Mouse (Mus musculus) thymus, postnatal 25 days (tissue): ENCODE results near the gene Snd1.

Source experiments
- DNase-seq: peaks from one replicate; pipeline ENCODE4 v3.0.0; 2022

Gene Snd1

DNA sequence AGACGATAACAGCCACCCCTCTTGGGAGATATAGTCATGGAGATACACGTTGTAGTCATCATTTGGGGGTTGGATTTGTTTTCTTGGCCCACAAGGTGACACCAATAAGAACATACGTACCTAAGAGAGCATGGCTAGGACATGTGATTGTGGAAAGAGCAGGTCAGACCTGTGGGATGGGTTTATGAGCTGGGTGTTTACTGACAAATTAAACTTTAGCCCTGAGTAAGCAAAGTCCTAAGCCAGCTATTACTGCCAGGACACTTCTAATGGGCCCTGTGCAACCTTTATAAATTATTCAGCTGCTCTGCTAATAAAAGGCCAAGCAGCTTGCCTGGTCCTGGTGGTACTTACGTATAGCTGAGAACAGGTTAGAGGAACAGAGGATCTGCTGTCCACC is 283.4 kb downstream of the Snd1 start:
- no peak for DNase-seq

DNA sequence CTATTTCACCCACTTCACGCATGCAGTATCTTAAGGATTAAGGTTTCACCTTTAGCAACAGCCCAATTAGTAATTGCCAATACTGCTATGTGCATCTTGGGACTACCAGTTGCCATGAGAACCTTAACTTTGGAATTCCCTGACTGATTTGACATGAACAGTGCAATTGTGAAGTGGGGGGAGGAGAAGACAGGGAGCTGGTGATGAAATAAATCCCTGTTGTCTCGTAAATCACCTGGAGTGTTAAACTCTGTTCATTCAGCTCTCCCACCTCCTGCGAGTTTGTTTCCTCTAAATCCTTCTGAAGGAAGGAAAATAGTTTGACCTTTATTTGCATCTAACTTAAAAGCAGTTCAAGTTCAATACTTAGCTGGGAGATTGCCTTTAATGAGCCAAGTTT is 286.8 kb downstream of the Snd1 start:
- no peak for DNase-seq

DNA sequence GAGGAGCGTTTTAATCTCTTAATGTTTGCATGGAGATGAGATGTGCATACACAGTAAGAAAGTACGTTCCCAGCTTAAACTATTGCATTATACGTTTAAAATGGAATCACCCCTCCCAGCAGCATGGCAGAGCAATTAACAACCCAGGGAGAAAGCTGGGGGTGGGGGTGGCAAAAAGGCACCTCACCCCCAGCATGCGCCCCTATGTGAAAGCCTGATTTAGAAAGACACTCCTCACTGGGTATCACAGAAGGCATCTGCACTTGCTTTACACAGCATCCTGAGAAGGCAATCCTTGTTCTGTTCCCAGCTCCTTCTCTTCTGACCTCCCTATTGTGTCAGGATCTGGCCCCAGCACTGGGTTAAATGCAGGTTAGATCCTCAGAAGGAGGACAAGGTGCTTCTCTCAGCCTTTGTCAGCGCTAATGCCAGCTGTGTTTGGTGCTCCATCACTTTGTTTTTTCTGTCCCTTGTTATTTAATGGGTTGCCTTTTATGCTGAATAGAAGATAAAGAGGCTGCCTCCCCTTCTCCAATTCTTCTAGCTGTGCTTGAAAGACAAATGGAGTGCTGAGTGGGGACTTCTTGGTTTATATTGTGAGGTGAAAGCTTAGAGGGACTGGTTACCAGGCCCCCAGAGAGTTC is 287.3 kb downstream of the Snd1 start:
- no peak for DNase-seq

DNA sequence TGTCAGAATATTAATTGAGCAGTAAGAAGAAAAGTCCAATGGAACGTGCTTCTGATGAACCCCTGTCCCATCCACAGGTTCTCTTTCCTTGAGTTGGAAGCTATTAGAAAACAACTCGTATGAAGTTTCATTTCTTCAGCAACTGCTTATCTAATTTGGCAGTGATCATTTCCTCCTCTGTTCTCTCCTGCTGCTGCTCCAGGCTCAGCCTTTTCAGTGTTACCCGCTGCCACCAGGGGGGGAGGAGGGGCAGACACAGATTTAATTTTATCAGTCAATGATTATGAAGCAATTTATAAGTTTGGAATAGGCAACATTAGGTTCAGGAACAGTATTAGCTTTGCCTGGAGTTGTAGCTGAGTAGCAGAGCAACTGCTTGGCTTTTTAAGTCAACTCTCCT is 291.7 kb downstream of the Snd1 start:
- no peak for DNase-seq

DNA sequence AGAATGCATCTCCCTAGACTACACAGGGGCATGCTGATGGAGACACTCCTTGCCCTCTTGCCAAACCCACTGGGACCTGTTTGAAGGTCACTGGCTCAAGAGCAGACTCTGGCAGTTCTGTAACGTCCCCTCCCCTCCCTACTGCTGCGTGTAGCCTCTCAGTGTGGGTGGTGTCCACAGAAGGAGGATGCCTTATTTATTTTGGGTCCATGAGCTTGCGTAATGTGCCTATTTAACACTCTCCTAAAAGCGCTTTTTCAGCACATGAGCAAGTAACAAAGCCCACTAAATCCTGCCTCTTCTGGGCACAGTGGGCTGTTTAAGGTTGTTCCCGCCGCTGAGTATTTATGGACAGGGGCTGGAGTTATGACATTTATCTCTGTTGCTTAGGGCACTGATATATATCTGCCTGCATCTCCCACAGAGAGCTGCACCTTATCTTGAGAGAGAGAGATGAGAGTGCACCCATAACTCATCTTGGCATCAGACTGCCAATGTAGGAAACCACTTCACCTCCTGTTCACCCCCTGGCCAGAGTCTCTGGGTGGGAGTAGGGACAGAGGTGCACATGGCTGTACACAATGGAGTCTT is 293.0 kb downstream of the Snd1 start:
- no peak for DNase-seq

DNA sequence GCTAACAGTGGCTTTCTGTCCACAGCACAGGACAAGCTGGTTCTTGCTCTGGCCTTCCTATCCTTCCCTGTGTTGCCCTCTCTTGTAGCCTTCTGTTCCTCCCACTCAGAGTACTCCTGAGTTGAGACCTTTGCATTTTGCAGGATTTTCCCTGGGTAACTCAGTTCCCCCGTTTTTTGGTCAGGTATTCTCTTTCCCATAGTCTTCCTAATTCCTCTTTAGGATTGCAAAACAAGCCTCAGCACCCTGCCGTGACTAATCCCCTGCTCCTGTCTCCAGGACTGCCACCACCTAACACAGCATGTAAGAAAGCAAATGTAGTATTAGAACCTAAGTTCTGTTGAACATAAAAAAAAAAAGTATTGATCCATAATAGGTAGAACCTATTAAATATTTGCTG is 296.4 kb downstream of the Snd1 start:
- no peak for DNase-seq

DNA sequence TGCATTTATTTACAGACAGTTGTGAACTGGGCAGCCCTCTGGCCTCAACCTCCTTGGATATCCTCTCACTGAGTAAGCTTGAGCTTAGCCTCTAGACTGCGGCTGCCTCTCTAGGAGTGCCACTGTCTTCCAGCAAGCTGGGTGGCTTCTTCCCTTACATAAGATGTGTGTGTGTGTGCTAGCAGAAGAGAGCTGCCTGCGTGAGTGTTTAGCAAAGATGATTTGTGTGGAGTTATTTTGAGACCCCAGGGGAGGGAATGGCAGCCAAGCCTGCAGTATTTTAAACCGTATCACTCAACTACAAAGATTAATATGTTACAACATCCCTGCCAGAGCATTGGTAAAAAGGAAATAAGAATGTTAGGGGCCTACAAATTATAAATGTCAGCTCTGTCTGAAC is 306.8 kb downstream of the Snd1 start:
- DNase-seq: no peak

DNA sequence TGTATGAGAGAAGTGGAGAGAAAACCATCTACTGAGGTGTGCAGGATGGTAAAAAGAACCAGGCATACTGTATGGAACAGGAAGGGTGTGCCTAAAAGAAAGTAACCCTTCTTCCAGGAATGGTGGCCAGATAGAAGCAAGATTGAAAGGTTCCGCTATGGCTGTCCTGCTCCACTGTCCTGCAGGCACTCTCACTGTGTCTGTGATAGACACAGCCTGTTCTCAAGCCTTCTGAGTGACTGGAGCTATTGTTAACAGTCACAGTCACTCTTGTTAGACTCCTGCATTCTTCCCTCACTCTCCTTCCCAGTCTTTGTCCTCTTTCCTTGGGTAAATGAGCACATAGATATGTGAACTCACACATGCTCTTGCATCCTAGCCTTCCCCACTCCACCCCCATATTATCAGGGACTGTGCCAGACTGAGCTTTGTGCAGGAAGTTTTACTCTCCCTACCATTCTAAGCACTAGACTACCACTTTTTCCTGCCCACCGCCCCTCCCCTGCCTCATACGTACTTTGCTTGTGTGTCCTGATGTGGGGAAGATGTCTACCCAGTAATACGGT is 308.2 kb downstream of the Snd1 start:
- DNase-seq: no peak

DNA sequence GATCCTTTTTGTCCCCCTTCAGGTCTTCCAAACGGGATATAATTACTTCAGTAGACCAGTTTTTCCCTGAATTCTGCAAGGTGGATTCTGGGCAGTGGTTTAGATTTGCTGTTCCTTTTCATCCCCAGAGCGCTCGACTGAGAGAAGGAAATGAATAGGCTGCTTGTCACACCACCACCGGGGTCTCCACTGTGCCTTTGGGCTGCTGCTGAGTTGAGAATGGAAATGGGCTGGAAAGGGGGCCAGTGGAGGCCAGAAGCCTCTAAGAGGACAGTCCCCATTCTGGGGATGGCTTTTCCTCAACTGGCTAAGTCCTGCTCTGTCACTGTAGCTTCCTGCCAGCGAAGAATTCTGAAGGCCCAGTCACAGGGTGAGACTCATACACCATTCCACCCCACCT is 309.0 kb downstream of the Snd1 start:
- no peak for DNase-seq

DNA sequence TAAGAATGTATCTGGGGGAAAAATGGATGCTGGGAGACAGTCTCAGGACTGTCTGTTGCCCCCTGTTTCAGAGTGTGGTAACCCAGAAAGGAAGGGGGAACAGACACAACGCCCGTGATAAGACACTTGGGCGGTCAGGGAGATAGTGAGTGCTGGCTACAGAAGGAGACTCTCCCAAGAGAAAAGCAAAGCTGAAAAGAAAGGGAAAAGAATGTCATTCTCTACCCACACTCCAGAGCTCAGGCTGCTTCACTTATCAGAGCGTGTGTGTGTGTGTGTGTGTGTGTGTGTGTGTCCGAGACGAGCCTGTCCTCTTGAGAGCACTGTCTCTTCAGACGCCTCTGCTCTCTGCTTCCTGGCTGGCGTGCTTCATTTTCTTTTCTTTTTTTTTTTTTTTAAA is 310.8 kb downstream of the Snd1 start:
- no peak for DNase-seq

DNA sequence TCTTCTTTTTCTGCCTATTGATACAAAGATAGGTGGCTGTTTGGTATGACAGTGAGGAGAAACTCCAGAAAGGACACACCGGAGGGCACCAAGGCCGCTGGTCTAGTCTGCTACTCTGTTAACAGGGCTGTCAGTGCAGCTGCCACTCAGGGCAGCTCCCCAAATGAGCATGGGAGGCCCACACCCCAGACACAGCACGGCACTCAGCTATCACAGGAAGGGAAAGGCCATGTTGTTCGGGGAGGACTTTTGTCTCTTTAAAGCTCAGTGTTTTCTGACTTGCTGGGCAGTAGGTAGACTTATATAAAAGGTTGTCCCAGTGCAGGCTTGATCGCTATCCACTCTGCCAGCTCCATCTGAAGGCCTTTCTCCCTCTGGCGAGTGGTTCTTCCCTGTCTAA is 312.2 kb downstream of the Snd1 start:
- no peak for DNase-seq

DNA sequence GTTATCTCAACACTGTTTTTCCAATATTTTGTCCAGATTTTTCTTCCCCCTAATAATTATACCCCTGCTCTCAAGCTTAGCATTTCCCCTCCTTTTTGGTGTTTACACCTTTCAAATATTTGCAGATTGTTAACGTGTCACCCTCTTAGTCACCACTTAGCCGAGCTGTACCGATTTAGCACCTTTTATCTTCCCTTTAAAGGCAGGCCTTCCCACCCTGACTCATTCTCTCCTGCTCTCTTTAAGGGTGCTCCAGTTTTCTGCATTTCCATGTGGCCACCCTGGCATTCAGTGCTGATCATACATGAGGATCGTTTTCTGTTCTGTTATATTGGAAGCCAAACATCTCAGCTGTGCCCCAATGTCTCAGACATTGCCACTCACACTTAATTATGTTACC is 314.7 kb downstream of the Snd1 start:
- DNase-seq: no peak

DNA sequence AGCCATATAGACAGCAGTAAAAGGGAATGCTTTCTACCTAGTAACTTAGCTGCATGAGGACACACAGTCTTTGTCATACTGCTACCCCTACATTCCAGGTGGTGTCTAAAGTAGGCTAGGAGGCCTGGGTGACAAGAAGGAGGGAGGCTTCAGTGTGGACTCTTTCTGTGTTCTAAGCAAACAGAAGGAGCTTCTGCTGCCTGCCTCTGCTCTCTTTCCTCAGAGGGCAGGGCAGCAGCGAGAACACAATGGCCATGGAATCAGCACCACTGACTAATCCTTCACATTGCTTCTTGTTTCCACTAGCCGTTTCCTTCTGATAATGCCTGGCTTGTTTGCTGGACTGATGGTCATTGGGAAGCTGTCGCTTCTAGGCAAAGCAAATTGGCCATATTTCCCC is 316.2 kb downstream of the Snd1 start:
- DNase-seq: no peak

DNA sequence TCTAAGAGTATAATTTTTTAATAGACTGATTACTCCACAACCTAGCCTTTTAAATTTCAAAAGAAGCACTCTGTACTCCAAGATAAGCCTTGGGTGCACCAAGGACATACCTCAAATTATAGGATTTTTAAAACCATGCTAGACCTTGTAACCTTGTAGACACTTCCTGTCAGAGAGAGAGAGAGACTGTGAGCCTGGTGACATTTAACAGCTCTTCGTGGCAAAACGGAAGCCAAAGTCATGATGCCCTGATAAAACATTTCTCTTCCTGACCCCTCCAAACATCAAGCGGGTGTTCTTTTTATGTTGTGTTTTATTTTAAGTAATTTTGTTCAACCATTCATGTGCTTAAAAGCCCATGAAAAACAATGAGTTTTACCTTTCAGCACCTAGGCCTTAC is 316.9 kb downstream of the Snd1 start:
- peak; percentile 3 for DNase-seq

DNA sequence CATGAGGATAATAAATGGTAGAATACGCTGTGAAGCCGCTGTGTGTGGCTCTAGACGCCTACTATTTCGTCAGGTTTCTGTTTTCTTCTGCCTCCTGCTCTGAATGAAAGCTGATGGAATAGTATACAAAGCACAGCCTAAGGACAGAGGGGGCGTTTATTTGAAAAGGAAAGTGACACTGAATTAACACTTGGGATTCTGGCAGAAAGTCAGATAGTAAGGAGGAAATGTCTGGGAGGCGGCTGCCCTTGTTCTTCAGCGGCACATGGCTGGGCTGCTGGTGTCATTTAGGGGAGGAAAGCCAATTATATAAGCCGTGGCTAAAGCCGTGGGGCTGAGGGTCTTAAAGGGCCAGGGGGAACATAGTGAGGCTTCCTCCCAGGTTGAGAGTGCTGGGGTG is 320.4 kb downstream of the Snd1 start:
- DNase-seq: no peak

DNA sequence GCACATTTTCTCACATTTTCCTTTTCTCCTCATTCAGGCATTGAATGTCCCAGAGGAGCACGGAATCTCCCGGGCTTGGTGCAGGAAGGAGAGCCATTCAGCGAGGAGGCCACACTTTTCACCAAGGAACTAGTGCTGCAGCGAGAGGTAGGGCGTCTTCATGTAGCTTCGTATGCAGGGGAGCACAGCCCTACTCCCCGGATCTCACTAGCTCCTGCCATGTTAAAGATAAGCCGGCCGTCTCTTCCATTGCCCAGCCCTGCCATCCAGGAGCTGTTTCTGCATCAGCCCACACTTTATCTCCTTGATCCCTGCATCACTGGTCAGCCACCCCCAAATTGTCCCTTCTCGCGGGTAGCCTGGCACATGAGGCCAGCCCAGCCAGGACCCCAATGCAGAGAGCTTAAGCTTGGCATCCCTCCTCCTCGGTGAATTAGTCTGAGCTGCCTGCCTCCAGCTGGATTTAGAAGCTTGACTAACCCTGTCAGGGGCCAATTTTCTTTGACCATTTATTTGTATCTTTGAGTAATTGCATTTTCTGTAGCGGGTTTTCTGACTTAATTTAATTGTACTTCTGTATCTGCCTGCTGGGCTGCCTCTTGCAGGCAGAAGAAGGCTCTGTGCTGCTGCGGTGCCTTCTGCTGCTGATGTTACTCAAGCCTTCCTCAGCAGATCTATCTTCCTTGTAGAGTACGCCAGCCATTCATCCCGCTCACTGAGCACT is 321.0 kb downstream of the Snd1 start:
- no peak for DNase-seq

DNA sequence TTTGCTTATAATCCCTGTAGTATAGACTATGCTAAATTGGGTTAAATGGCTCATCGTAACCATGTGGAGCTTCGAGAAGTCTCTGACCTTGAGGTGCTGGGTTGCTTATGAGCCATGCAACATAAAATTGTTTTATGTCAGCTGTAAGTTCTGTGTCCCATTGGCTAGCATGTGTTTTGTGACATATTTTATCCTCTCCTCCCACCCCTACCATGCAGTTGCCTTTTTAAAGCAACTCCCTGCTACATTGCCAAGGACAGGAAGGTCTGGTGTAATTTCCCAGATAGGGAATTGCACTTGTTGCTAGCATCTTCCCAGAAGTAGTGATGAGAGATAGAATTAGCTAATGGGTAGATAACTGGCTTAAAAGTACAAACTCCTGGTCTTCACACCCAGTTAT is 324.9 kb downstream of the Snd1 start:
- no peak for DNase-seq

DNA sequence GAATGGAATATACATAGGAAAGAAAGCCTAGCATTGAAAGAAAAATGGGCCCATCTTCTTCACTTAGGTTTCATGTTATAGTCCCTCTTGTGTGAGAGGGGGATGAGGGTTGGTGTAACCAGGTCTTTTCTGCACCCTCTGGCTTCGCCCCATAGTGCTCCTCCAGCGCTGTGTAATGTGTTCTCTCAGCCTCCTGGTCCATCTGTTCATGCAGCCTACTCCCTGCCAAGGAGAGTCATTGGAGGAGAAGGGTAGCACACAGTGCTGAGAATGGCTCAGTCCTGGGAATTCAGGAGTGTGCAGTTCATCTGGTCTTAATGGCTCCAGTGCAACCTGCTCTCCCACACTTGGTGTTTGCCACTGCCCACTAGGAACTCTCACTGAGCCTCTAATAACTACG is 326.0 kb downstream of the Snd1 start:
- no peak for DNase-seq

DNA sequence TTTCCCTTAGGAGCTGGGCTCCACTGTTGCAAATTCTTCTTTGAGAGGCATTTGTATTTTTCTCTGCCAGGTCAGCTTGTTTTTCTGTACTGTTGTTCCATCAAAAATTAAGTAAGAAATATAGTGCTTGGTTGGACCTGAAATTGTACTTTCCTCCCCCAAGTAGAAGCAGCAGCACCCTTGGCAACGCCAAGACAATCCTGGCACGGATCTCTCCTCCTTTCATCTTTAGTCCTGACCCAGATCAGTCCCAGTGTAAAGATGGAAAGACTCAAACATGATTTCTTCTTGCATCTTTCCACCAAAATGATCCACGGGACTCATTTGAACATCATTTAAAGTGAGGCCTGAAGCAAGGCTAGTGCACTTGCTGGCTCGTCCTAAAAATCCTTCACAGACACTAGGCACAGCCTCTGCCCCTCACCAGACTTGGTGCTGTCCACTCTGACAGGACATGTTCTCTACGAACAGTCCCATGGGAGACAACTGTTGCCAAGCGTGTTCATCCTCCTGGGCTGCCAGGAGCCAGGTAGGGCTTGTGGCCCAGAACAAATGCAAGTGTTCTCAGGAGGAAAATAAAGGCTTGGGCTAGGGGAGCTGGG is 328.8 kb downstream of the Snd1 start:
- no peak for DNase-seq

DNA sequence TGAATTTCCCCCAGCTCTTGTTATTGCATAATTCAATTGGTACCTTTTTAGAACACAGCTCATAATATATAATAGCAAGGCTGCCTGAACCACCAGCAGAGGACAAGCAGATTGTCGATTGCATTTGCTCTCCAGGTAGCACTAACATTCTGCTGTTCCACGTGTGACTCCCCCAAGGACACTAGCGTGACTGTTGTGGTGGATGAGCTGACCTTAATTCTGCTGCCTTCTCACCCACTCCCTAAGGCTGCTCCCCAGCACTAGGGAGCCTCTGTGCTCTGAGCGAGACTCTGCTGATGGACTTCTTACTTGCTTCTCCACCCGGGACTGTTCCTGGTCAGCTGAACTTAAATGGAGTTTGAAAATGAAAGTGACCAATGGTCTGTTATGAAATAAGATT is 329.8 kb downstream of the Snd1 start:
- DNase-seq: no peak

DNA sequence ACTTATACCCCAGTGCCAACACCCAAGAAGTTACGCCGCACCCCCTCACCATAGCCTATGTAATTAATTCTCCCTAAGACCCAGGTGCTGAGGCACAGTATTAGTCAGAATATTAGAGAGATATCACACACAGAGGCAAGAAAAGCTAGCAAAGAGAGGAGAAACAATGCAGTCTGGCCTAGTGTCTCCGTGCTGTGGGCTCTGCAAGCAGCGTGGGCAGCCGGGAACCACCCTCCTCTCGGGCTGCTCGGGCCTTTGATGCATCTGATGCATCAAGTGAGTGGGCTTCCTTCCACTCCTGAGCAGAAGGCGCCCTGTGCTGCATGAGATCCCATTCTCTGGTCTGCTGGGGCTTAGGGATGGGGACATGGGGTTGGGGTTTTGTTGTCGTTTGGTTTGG is 338.1 kb downstream of the Snd1 start:
- no peak for DNase-seq

DNA sequence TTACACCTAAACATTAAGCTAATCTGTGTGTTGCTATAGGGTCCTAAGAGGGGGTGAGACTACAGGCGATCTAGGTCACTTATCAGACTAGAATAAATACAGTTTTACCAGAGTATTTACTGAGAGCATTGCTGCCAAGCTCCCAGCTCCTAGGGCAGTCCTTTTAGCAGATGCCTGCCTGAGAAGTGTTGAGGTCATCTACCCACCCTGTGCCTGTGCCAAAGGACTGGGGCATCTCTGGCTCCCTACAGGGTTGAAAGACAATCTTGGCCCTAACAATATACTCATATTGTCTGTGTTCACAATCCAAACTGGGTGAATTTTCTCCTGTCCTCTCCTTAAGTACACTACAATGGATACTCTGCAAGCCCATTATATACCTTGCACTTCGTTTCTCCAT is 340.0 kb downstream of the Snd1 start:
- no peak for DNase-seq

DNA sequence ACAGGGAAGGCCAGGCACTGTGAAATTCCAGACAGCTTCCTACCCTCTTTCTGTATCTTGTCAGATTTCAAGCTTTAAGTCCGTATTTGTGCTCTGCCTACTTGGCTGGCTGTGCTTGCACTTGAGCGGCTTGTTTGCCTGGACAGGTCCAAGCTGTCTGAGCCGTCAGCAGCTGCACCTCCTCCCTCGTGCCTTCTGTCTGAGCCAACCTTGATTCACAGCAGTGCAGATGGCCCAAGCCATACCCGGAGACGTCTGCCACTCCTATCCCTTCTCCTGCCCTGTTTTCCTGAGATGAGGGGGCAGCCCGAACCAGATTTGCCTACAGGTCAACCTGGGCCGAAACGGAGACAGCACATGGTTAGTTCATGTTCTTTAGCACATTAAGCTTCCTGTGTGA is 342.1 kb downstream of the Snd1 start:
- DNase-seq: no peak
